Mouse (Mus musculus) T-helper 1 cell (primary cell): ENCODE data around the gene BC061237.
"Not testable (repeated sequence)": the region's sequence is repeated elsewhere in the genome, so short reads cannot be mapped to it uniquely, and the experiment has no call there.

ENCODE experiments used
- in situ Hi-C: fragments of 300-600 bp; cut with MboI, MseI; formaldehyde crosslinking; loops from one replicate; pipeline ENCODE4 v1.15.1; 2025; ENCODE audit warnings: high pct_unique_total_duplicates

BC061237 gene

DNA sequence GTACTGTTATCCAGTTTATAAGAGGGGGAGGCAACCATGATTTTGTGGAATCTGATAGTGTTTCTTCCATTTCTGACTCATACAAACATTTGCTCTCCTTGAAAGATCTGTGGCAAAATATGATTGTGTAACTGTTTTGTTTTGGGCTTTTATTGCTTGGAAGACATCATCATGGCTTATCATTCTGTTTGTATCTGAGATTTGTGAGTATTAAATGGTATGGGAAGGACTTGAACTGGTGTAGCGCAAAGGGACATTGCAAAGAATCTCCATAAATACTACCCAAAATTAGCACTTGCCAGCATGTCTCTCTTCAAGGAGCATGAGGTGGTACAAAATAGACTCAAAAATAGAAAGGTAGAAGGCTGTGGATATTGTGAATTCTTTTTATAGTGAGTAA lies at the start of gene BC061237:
Gene BC061237 (plus strand): TSS at position 301 of the 400 bp plus-strand sequence.
- in situ Hi-C loops = loop anchor here (5.0 kb wide), 1 partner anchor 85 kb away; no protein-coding TSS in a partner anchor

DNA sequence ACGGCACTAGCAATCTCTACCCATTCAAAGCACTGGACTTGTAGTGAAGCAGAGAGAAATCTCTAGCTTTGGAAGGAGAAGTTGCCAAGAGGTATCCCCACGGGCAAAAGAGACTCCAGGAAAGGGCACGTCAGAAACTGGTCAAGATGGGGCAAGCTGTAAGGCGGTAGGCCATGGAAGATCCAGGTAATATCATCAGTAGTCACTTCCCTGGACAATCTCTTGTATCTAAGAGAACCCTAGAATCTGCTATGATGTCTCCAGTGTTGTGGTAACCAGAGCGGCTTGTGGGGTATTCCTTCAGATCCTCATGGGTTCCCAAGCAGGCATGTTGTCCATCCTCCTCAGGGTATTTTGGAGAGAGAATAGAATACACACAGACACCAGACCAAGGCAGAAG lies 25.7 kb downstream of the BC061237 start, which contains the start of gene Gm17093:
Gene Gm17093 (plus strand): TSS at position 301 of the 400 bp plus-strand sequence.
- in situ Hi-C loops = not testable (repeated sequence)

DNA sequence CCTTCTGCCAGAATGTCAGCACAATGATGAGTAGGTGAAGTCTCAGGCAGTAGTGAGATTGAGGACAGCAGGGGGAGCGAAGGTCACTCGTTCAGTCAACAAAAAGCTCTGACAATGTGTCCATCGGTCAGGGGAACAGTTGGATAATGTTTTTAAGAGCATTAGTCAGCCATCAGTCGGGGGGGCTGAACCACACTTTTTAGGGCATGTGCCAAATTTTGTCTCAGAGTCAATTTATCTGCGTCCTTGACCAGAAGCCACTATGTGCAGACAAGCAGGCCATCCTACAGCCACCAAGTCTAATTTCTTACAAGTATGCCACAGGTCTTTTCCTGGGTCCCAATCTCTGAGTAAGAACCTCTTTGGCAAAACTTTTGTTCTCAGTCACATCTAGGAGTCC lies 55.7 kb downstream of the BC061237 start:
- in situ Hi-C loops = loop anchor here (10.0 kb wide), 1 partner anchor 87 kb away; no protein-coding TSS in a partner anchor
